Mouse (Mus musculus): ENCODE data around the gene Sptlc3. TPM values are rescaled to one million over a fixed set of nuclear protein-coding genes. Genes with fewer than 3 reads are reported as not detected.

Sptlc3 gene
- polyA plus RNA-seq, 1 experiment from 2014 or later: not detected

DNA sequence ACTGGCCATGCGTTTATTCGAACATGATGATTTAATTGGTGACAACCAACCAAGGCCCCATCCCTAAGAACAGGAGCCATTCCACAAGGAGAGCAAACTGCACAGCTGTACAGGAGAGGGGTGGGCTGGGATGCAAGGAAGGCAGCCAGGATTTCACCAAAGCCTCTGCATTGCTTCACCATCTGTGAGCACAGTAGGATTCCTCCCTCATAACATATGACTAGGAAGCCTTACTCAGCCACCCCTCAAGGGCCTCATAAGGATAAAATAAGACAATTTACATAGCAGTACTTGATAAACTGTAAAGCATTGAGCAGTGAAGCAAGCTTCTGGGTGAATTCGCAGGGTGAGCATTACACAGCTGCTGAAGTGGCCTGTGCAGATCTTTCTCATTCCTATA, 155.8 kb downstream of the Sptlc3 start:
- Histone ChIP-seq H3K36me3 (no peaks in the 10 kb centered on the region), H3K27ac (no peak overlapping the region), H3K4me2 (replicated peaks) (no peak overlapping the region), H3K4me1 (replicated peaks) (no peaks in the 10 kb centered on the region), H3K9me3 (no peaks in the 10 kb centered on the region), H3K9ac (no peak overlapping the region), H3K4me3 (replicated peaks) (no peak overlapping the region), H3K27me3 (replicated peaks) (no peaks in the 10 kb centered on the region)
- no peak for ATAC-seq
- 65% methylated on average over 3 of the region's 3 CpGs for WGBS

DNA sequence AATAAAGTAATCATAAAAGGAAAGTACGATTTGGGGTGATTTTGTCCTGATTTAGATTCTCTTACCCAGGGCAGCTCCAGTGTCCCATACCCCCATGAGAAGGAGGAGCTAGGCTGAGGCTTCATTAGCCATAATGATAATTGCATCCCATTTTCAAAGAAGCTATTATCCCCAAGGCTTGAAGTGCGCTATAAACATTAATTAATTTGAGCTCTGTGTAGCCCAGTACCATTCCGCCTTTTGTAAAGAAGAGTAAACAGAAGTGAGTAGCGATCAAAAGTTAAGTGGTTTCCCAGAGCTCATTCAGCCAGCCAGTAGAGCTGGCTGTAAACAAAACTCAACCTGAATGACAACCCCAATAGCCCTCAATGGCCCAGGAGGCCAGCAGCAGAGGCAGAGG, 163.0 kb downstream of the Sptlc3 start:
- no peaks in the 10 kb centered on the region for H3K9me3 ChIP-seq
- H3K4me1 ChIP-seq (replicated peaks): no peaks in the 10 kb centered on the region
- no peaks in the 10 kb centered on the region for H3K36me3 ChIP-seq
- ATAC-seq: no peak
- H3K4me3 ChIP-seq (replicated peaks): no peak overlapping the region
- H3K27me3 ChIP-seq (replicated peaks): no peaks in the 10 kb centered on the region
- H3K4me2 ChIP-seq (replicated peaks): no peak overlapping the region
- H3K27ac ChIP-seq: no peak overlapping the region
- 20% methylated on average over 4 of the region's 4 CpGs for WGBS
- H3K9ac ChIP-seq: no peak overlapping the region

DNA sequence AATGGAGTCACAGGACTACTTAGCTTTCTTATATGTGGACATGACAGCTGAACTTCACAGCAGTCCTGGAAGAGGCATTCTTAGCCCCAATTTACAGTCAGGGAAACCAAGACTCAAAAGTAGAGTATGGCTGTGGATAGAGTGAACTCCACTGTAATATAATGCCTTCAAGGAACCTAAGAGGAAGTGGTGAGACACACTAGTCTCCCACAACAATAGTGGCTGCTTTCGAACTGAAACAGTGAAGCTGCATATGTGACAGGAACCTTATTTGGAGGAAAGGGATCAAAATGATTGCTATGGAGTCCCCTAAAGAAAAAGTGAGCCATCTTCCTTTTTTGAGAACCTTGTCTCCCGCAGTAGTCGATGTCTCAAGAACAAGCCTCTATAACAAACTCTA, 178.1 kb downstream of the Sptlc3 start:
- Histone ChIP-seq H3K9me3 (no peaks in the 10 kb centered on the region), H3K36me3 (no peaks in the 10 kb centered on the region), H3K9ac (no peak overlapping the region), H3K4me3 (replicated peaks) (no peak overlapping the region), H3K27me3 (replicated peaks) (peaks cover 3% of the 10 kb centered on the region; the same call in 1 of the 2 replicates), H3K27ac (no peak overlapping the region), H3K4me1 (replicated peaks) (0 out of 2 replicates have a peak, but pooled peaks cover under 1% of the 10 kb centered on the region), H3K4me2 (replicated peaks) (no peak overlapping the region)
- 88% methylated on average over 3 of the region's 3 CpGs for WGBS
- no peak for ATAC-seq

DNA sequence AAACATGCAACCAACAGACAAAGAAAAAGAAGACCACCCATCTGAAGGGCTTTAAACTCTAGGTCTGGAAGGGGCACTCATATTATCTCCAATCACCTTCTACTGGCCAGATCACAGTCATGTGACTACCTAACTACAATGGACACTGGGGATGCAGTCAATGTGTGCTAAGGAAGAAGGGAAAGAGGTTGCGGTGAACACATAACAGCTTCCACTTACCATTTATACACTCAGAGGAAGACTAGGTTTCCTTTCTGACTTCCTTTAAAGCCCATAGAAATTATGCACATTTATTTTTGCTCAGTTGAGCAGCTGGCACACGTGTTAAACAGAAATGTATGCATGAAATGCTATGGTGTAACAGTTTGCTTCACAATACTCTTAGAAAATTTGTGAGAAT, 178.7 kb downstream of the Sptlc3 start:
- WGBS: 61% methylated on average over 2 of the region's 2 CpGs
- Histone ChIP-seq H3K4me3 (replicated peaks) (no peak overlapping the region), H3K9ac (no peak overlapping the region), H3K27me3 (replicated peaks) (peaks cover 8% of the 10 kb centered on the region), H3K27ac (no peak overlapping the region), H3K4me2 (replicated peaks) (no peak overlapping the region), H3K36me3 (no peaks in the 10 kb centered on the region), H3K4me1 (replicated peaks) (peaks cover 6% of the 10 kb centered on the region; the same call in 1 of the 2 replicates), H3K9me3 (no peaks in the 10 kb centered on the region)
- no peak for ATAC-seq

DNA sequence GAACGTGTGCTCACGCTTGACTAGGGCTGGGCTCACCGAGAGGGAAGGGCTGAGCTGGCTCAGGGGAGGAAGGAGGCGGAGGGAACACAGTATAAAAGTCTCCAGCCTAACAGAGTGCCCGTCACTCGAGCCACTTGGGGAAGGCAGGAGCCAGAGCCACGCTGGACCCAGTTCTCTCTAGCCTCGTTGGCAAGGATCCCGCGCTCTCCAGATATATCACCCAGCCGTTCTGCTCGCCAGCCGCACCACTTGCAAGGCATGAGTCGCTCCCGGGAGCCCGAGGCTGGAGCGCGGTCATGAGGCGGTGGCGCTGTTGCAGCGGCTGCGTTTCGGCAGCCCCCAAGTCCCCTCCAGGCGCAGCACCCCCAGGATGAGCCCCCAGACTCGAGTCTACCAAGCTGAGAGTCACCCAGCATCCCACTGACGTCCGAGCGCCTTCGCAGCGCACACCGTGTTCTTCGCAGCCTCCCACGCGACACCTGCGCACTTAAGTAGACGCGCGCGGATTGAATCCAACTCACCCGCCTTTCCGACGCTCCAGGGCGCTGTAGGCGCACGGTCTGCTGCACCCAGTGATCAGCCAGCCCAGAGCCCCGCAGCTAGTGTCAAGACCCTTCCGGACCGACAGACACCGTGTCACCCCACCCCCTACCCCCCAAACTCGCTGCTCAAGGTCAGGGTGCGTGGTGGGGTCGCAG, 183.5 kb downstream of the Sptlc3 start:
- H3K4me1 ChIP-seq (replicated peaks): peaks cover 8% of the 10 kb centered on the region; the same call in 1 of the 2 replicates
- no peaks in the 10 kb centered on the region for H3K36me3 ChIP-seq
- H3K4me2 ChIP-seq (replicated peaks): peak overlapping the region; percentile 99
- H3K9me3 ChIP-seq: no peaks in the 10 kb centered on the region
- H3K4me3 ChIP-seq (replicated peaks): peak overlapping the region; percentile 95
- H3K27me3 ChIP-seq (replicated peaks): peaks cover 13% of the 10 kb centered on the region
- H3K27ac ChIP-seq: 0 out of 2 replicates have a peak overlapping the region, but pooled peaks have one; percentile 75
- peak; percentile 70 for ATAC-seq
- whole genome bisulfite sequencing: under 1% methylated on average over 52 of the region's 52 CpGs
- peak overlapping the region; percentile 73 for H3K9ac ChIP-seq

DNA sequence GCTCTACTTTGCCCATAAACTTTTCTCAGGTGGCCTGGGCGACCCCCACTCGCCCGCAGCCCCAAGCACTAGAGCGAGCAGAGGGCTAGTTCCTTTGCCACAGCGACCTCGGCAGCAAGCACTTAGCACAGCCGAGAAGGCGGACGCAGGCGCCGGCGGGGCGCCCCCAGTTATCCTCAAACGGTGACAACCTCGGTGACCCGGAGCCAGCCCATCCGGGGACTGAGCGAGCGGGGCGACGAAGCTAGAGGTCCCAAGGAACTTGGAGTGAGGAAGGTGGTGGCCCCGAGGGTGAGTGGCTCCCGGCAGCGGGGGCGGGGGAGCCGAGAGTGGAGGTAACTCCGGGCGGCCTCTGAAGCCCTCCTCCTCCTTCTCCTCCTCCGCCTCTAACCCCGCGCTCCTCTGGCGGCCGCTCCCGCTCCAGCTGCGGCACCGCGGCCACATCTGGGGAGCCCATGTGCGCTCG, 184.1 kb downstream of the Sptlc3 start, which contains the start of gene Ism1:
TSS of gene Ism1 (plus strand) at position 370 of the 466 bp plus-strand sequence.
- peaks cover 8% of the 10 kb centered on the region; the same call in 1 of the 2 replicates for H3K4me1 ChIP-seq (replicated peaks)
- peak; percentile 79 for ATAC-seq
- peak within 1 kb of the TSS; percentile 95 for H3K4me3 ChIP-seq (replicated peaks)
- peak within 1 kb of the TSS; percentile 99 for H3K4me2 ChIP-seq (replicated peaks)
- no peaks in the 10 kb centered on the region for H3K9me3 ChIP-seq
- 0% methylated on average over 34 of the region's 39 CpGs for WGBS
- H3K27me3 ChIP-seq (replicated peaks): peaks cover 13% of the 10 kb centered on the region
- H3K36me3 ChIP-seq: no peaks in the 10 kb centered on the region
- peak within 1 kb of the TSS; percentile 73 for H3K9ac ChIP-seq
- H3K27ac ChIP-seq: peak within 1 kb of the TSS; percentile 75

DNA sequence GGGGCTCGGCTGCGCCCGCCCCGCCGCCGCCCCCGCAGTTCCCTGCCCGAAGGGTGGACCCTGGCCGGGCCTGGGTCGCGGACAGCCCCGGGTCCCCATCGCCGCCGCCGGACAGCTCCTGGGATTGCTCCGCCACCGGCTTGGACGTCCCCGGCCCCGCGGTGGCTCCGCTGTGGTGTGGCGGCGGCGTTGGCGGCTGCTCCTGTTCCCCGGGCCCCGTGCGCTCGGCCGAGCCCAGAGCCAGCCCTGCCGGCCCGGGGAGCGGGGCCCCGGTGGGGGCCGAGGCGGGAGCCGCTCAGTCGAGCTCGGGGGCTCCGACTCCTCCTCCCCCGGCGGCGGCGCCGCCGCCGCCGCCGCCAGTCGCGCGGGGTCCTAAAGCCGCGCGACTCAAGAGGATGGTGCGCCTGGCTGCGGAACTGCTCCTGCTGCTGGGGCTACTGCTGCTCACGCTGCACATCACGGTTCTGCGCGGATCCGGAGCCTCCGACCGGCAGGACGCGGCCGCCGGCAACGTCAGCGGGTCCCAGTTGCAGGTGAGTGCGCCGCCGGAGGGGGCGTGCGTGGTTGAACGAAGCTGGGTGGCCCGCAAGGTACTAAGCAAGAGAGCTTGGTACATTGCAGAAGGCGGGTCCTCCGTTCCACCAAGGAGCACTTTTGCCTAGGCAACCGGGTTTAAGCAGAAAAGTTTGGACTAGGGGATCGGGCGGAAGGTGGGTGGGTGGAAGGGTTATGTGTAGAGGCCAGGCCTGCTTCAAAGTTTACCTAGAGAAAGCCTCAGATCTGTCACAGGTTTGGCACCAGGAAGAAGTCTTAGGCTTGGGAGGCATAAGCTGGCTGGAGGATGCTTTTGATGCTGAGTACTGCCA, 184.8 kb downstream of the Sptlc3 start:
- WGBS: 1% methylated on average over 68 of the region's 84 CpGs
- peak; percentile 90 for ATAC-seq
- peak overlapping the region; percentile 73 for H3K9ac ChIP-seq

DNA sequence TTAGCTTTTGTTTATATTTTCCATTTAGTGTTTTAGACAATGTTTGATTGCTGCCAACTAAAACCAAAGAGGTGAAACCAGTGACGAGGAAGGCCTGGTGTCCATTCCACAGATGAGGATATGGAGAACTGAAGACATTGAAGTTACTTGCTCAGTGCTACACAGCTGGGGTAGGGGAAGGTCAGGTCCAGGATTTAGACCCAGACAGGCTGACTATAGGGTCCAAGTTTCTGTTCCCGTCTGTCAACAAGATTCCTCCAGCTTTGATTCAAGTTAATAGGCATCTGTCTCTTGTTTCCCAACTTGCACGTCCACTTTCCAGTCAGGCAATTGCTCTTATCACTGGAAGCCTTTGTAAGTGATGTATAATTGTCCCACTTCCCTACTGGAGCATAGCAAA, 188.8 kb downstream of the Sptlc3 start:
- H3K36me3 ChIP-seq: no peaks in the 10 kb centered on the region
- no peak overlapping the region for H3K27ac ChIP-seq
- no peak overlapping the region for H3K4me2 ChIP-seq (replicated peaks)
- H3K9ac ChIP-seq: no peak overlapping the region
- no peak overlapping the region for H3K4me3 ChIP-seq (replicated peaks)
- ATAC-seq: no peak
- peaks cover 5% of the 10 kb centered on the region; the same call in 1 of the 2 replicates for H3K27me3 ChIP-seq (replicated peaks)
- WGBS: 67% methylated on average over 3 of the region's 3 CpGs
- 0 out of 2 replicates have a peak, but pooled peaks cover under 1% of the 10 kb centered on the region for H3K4me1 ChIP-seq (replicated peaks)
- H3K9me3 ChIP-seq: no peaks in the 10 kb centered on the region

More for the DNA sequence above, 184.8 kb downstream of the Sptlc3 start:
- Histone ChIP-seq H3K27ac (peak overlapping the region; percentile 75), H3K4me1 (replicated peaks) (peaks cover 8% of the 10 kb centered on the region; the same call in 1 of the 2 replicates), H3K27me3 (replicated peaks) (peaks cover 13% of the 10 kb centered on the region), H3K4me2 (replicated peaks) (peak overlapping the region; percentile 99), H3K36me3 (no peaks in the 10 kb centered on the region), H3K9me3 (no peaks in the 10 kb centered on the region), H3K4me3 (replicated peaks) (peak overlapping the region; percentile 95)

Other genes starting within 250 kb of the Sptlc3 start
- gene Ism1, start 184.3 kb downstream of the Sptlc3 start, polyA plus RNA-seq (2015; fragmentation: Nextera tagmentation; extraction: Ambion mirVana): 0.54 TPM in 2 replicates